Mouse (Mus musculus): Measurements from ENCODE around the gene Tecpr1. TPM values are rescaled to one million over a fixed set of nuclear protein-coding genes. Genes with fewer than 3 reads are reported as not detected.

The Tecpr1 gene
- polyA plus RNA-seq, 1 experiment from 2014 or later: 16.6 TPM

- Histone ChIP-seq H3K4me3 (ENCODE audit: low read depth, low read length) (no peak overlapping the region), H3K4me2 (replicated peaks; ENCODE audit: low read depth, low read length) (no peak overlapping the region), H3K9me3 (ENCODE audit: control insufficient read depth, low read length) (no peaks in the 10 kb centered on the region), H3K4me1 (replicated peaks; ENCODE audit: control insufficient read depth, insufficient read depth, low read length) (0 out of 2 replicates have a peak, but pooled peaks cover 3% of the 10 kb centered on the region), H3K27me3 (ENCODE audit: control insufficient read depth, insufficient read depth, low read length) (no peaks in the 10 kb centered on the region), H3K9ac (ENCODE audit: low read depth, low read length) (no peak overlapping the region), H3K36me3 (ENCODE audit: control insufficient read depth, insufficient read depth, low read length) (no peaks in the 10 kb centered on the region), H3K27ac (ENCODE audit: low read depth, low read length) (no peak overlapping the region)
- no peak for DNase-seq (ENCODE audit: low spot score)
- ATAC-seq (ENCODE audit: low FRiP score): no peak
- WGBS: 91% methylated on average over 8 of the region's 8 CpGs
Observed at GRCm38 (mm10) chr5:144195567-144195966, 27.8 kb downstream of the Tecpr1 start.

- WGBS: 79% methylated on average over 7 of the region's 7 CpGs
- DNase-seq (ENCODE audit: low spot score): no peak
- no peak overlapping the region for H3K4me3 ChIP-seq (ENCODE audit: low read depth, low read length)
- no peak overlapping the region for H3K9ac ChIP-seq (ENCODE audit: low read depth, low read length)
- no peaks in the 10 kb centered on the region for H3K36me3 ChIP-seq (ENCODE audit: control insufficient read depth, insufficient read depth, low read length)
- no peaks in the 10 kb centered on the region for H3K9me3 ChIP-seq (ENCODE audit: control insufficient read depth, low read length)
- H3K4me2 ChIP-seq (replicated peaks; ENCODE audit: low read depth, low read length): no peak overlapping the region
- H3K27me3 ChIP-seq (ENCODE audit: control insufficient read depth, insufficient read depth, low read length): no peaks in the 10 kb centered on the region
- no peak overlapping the region for H3K27ac ChIP-seq (ENCODE audit: low read depth, low read length)
- 0 out of 2 replicates have a peak, but pooled peaks cover 5% of the 10 kb centered on the region for H3K4me1 ChIP-seq (replicated peaks; ENCODE audit: control insufficient read depth, insufficient read depth, low read length)
- no peak for ATAC-seq (ENCODE audit: low FRiP score)
Observed at GRCm38 (mm10) chr5:144194416-144194815, 29.0 kb downstream of the Tecpr1 start.

GRCm38 (mm10) chr5:144192673-144193072 lies 30.7 kb downstream of the Tecpr1 start:
- 81% methylated on average over 6 of the region's 6 CpGs for WGBS
- Histone ChIP-seq H3K27me3 (ENCODE audit: control insufficient read depth, insufficient read depth, low read length) (no peaks in the 10 kb centered on the region), H3K4me2 (replicated peaks; ENCODE audit: low read depth, low read length) (no peak overlapping the region), H3K27ac (ENCODE audit: low read depth, low read length) (no peak overlapping the region), H3K36me3 (ENCODE audit: control insufficient read depth, insufficient read depth, low read length) (no peaks in the 10 kb centered on the region), H3K9me3 (ENCODE audit: control insufficient read depth, low read length) (no peaks in the 10 kb centered on the region), H3K4me1 (replicated peaks; ENCODE audit: control insufficient read depth, insufficient read depth, low read length) (0 out of 2 replicates have a peak, but pooled peaks cover 5% of the 10 kb centered on the region), H3K9ac (ENCODE audit: low read depth, low read length) (no peak overlapping the region), H3K4me3 (ENCODE audit: low read depth, low read length) (no peak overlapping the region)
- ATAC-seq (ENCODE audit: low FRiP score): no peak
- DNase-seq (ENCODE audit: low spot score): no peak

DNA sequence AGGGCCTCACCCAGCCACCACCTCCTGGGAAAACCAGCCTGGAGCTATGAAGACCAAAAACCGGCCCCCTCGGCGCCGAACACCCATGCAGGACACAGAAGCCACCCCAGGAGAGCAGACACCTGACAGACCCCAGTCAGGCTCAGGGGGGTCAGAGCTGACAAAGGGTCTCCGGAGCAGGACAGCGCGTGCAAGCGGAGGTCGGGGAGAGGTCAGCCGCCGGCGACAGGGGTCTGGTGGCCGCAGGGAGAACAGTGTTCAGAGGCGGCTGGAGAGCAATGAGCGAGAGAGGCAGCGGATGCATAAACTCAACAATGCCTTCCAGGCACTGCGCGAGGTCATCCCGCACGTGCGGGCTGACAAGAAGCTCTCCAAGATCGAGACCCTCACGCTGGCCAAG lies 32.4 kb downstream of the Tecpr1 start:
- no peak overlapping the region for H3K4me3 ChIP-seq (ENCODE audit: low read depth, low read length)
- 29% methylated on average over 23 of the region's 23 CpGs for WGBS
- no peak for ATAC-seq (ENCODE audit: low FRiP score)
- no peaks in the 10 kb centered on the region for H3K36me3 ChIP-seq (ENCODE audit: control insufficient read depth, insufficient read depth, low read length)
- peak; percentile 29 for DNase-seq (ENCODE audit: low spot score)
- H3K27ac ChIP-seq (ENCODE audit: low read depth, low read length): no peak overlapping the region
- no peaks in the 10 kb centered on the region for H3K27me3 ChIP-seq (ENCODE audit: control insufficient read depth, insufficient read depth, low read length)
- H3K9me3 ChIP-seq (ENCODE audit: control insufficient read depth, low read length): no peaks in the 10 kb centered on the region
- H3K4me2 ChIP-seq (replicated peaks; ENCODE audit: low read depth, low read length): no peak overlapping the region
- no peak overlapping the region for H3K9ac ChIP-seq (ENCODE audit: low read depth, low read length)
- 0 out of 2 replicates have a peak, but pooled peaks cover 5% of the 10 kb centered on the region for H3K4me1 ChIP-seq (replicated peaks; ENCODE audit: control insufficient read depth, insufficient read depth, low read length)

DNA sequence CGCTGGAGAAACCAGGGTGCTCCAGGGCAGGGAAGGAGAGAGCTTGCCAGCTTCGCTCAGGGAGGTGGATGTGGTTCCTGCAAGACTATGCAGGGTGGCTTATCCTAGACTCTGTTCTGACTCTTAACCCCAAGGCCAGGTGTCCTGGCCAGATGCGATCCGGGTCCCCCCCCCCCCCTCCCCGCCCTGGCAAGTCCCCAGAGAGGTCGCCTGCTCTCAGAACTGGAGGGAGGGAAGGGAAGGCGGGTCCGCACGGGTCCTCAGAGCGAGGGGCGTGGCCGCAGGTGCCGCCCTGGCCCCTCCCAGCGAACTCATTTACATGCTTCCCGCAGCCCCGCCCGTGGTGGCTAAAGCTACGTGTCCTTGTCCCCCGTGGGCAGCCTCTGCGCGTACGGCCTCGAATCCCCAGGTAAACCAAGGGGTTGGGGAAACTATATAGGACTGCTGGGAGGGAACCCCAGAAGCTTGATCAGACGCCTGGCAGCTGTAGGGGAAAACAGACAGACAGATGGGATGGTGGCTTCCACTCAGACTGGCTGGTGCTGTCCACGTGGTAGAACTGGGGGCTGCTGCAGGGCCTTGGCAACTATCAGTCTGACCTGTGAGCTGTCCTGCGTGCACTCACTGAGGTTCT lies 33.3 kb downstream of the Tecpr1 start, which contains the start of gene Bhlha15:
Gene Bhlha15, plus strand, starts transcription at position 337 of the 634 bp plus-strand sequence.
- Histone ChIP-seq H3K4me3 (ENCODE audit: low read depth, low read length) (peak within 1 kb of the TSS; percentile 16; the same call in 1 of the 2 replicates), H3K4me1 (replicated peaks; ENCODE audit: control insufficient read depth, insufficient read depth, low read length) (0 out of 2 replicates have a peak, but pooled peaks cover 5% of the 10 kb centered on the region), H3K9me3 (ENCODE audit: control insufficient read depth, low read length) (no peaks in the 10 kb centered on the region), H3K27me3 (ENCODE audit: control insufficient read depth, insufficient read depth, low read length) (no peaks in the 10 kb centered on the region), H3K36me3 (ENCODE audit: control insufficient read depth, insufficient read depth, low read length) (no peaks in the 10 kb centered on the region; the same call in 1 of the 2 replicates), H3K4me2 (replicated peaks; ENCODE audit: low read depth, low read length) (peak within 1 kb of the TSS; percentile 44), H3K9ac (ENCODE audit: low read depth, low read length) (0 out of 2 replicates have a peak within 1 kb of the TSS, but pooled peaks have one; percentile 24), H3K27ac (ENCODE audit: low read depth, low read length) (no peak within 1 kb of the TSS)
- ATAC-seq (ENCODE audit: low FRiP score): peak; percentile 53; the same call in 1 of the 2 replicates
- DNase-seq (ENCODE audit: low spot score): peak; percentile 55
- 7% methylated on average over 23 of the region's 26 CpGs for WGBS

- H3K27ac ChIP-seq (ENCODE audit: low read depth, low read length): no peak overlapping the region
- no peaks in the 10 kb centered on the region for H3K27me3 ChIP-seq (ENCODE audit: control insufficient read depth, insufficient read depth, low read length)
- no peaks in the 10 kb centered on the region for H3K9me3 ChIP-seq (ENCODE audit: control insufficient read depth, low read length)
- no peak overlapping the region for H3K9ac ChIP-seq (ENCODE audit: low read depth, low read length)
- no peaks in the 10 kb centered on the region; the same call in 1 of the 2 replicates for H3K36me3 ChIP-seq (ENCODE audit: control insufficient read depth, insufficient read depth, low read length)
- H3K4me3 ChIP-seq (ENCODE audit: low read depth, low read length): no peak overlapping the region
- H3K4me1 ChIP-seq (replicated peaks; ENCODE audit: control insufficient read depth, insufficient read depth, low read length): 0 out of 2 replicates have a peak, but pooled peaks cover 5% of the 10 kb centered on the region
- DNase-seq (ENCODE audit: low spot score): no peak
- ATAC-seq (ENCODE audit: low FRiP score): no peak
- WGBS: 72% methylated on average over 7 of the region's 7 CpGs
- H3K4me2 ChIP-seq (replicated peaks; ENCODE audit: low read depth, low read length): no peak overlapping the region
Observed at GRCm38 (mm10) chr5:144189327-144189726, 34.1 kb downstream of the Tecpr1 start.

DNA sequence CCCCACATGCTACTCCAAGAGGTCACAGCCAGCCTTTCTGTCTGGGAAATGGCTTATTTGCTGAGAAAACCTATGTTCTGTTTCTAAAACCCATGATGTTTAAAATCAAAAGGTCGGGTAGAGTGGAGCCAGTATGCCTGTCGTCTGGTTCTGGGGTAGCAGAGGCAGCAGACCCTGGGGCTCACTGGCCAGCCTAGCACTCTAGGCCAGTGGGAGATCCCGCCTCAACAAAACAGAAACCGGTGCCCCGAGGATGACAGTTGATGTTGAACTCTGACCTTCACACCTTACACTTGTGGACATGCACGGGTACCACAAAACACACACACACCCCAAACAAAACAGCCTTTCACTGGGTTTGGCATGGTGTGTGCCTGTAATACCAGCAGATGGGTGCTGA lies 35.0 kb downstream of the Tecpr1 start:
- H3K36me3 ChIP-seq (ENCODE audit: control insufficient read depth, insufficient read depth, low read length): no peaks in the 10 kb centered on the region; the same call in 1 of the 2 replicates
- H3K27me3 ChIP-seq (ENCODE audit: control insufficient read depth, insufficient read depth, low read length): no peaks in the 10 kb centered on the region
- ATAC-seq (ENCODE audit: low FRiP score) (no peak), DNase-seq (ENCODE audit: low spot score) (no peak)
- H3K9ac ChIP-seq (ENCODE audit: low read depth, low read length): no peak overlapping the region
- H3K27ac ChIP-seq (ENCODE audit: low read depth, low read length): no peak overlapping the region
- no peak overlapping the region for H3K4me2 ChIP-seq (replicated peaks; ENCODE audit: low read depth, low read length)
- 87% methylated on average over 6 of the region's 6 CpGs for WGBS
- H3K9me3 ChIP-seq (ENCODE audit: control insufficient read depth, low read length): no peaks in the 10 kb centered on the region
- no peak overlapping the region for H3K4me3 ChIP-seq (ENCODE audit: low read depth, low read length)
- 0 out of 2 replicates have a peak, but pooled peaks cover 5% of the 10 kb centered on the region for H3K4me1 ChIP-seq (replicated peaks; ENCODE audit: control insufficient read depth, insufficient read depth, low read length)

- ATAC-seq (ENCODE audit: low FRiP score) (no peak), DNase-seq (ENCODE audit: low spot score) (no peak)
- Histone ChIP-seq H3K4me2 (replicated peaks; ENCODE audit: low read depth, low read length) (no peak overlapping the region), H3K27ac (ENCODE audit: low read depth, low read length) (no peak overlapping the region), H3K9ac (ENCODE audit: low read depth, low read length) (no peak overlapping the region), H3K4me1 (replicated peaks; ENCODE audit: control insufficient read depth, insufficient read depth, low read length) (no peaks in the 10 kb centered on the region), H3K36me3 (ENCODE audit: control insufficient read depth, insufficient read depth, low read length) (no peaks in the 10 kb centered on the region; the same call in 1 of the 2 replicates), H3K4me3 (ENCODE audit: low read depth, low read length) (no peak overlapping the region), H3K9me3 (ENCODE audit: control insufficient read depth, low read length) (no peaks in the 10 kb centered on the region), H3K27me3 (ENCODE audit: control insufficient read depth, insufficient read depth, low read length) (no peaks in the 10 kb centered on the region)
- 91% methylated on average over 21 of the region's 21 CpGs for WGBS
Observed at GRCm38 (mm10) chr5:144184350-144185045, 38.9 kb downstream of the Tecpr1 start.

All from hindbrain, embryonic 11.5 days (tissue).